Mouse (Mus musculus) central nervous system, embryonic 18 days (tissue): ENCODE measurements around the gene Tmem242. TPM values are rescaled to one million over a fixed set of nuclear protein-coding genes. Genes with fewer than 3 reads are reported as not detected.

Experiments
- polyA plus RNA-seq: library from polyadenylated mRNA; depleted of rRNA; stranded (reverse); fragments of >200 nt; gene quantifications from 2 replicates; pipeline ENCODE4 v1.2.3, GENCODE M21; 2012; rRNA removed

The Tmem242 gene
- polyA plus RNA-seq: 30.2 and 35.7 TPM in 2 replicates

DNA sequence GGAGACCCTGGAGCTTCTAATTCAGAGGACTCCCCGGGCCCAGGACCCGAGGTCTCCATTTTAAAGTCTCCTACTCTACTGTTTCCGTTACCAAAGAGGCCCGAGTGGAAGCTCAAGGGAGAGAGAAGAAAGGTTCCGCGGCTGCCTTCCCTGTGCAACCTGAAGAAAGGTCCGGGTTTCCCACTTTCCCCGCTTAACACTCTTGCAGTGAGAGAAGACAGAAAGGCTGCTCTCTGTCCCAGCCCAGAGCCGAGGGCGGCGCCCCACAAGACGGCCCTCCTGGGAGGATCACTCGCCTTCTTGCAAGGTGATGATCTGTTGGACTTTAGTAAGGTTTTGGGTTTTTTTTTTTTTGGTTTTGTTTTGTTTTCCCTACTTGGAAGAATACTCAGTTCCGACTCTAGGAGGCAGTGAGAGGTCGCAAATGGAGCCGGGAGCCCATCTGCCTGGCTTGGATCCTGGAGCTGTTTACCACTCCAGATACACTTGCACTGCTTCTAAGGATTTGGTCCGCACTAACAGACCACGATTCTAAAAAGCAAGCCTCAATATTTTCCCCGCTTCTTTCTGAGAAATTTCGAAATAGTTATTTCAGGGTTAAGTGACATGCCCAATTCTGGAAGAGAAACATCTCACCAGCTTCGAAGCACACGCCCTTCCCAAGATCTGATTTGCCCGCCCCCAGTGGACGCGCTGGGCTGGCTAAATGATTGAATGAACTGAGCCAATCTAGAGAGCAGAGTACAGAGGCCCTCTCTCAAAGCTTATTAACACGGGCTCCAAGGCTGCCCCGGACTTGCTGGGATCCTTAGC is at the start of gene Tmem242:
Gene Tmem242, minus strand, starts transcription at position 101 of the 813 bp plus-strand sequence.

DNA sequence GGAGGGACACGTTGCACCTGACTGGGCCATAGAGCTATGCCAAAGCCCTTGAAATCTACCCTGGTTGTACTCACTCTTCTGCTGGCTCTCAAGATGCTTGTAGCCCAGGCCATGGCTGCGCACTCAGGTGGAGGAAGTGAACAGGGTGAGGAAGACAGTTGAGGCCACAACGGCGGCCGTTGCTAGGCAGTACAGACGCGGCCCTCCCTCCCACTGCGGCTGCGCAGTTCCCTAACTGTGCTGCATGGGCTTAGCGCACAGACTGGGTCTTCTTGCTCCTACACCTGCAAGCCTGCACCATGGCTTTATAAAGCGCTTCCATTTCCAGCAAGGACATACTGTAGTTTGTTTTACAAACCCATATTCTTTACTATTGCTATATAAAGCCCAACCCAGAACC is 21.5 kb downstream of the Tmem242 start, which contains the start of gene Ldhal6b:
Gene Ldhal6b, minus strand, starts transcription at position 223 of the 400 bp plus-strand sequence.

Other genes starting within 250 kb of the Tmem242 start
- 0.49 and 0.72 TPM in 2 replicates for gene Ldhal6b, start 21.5 kb downstream of the Tmem242 start, polyA plus RNA-seq
- 5.1 and 5.2 TPM in 2 replicates for gene Zdhhc14, start 52.3 kb upstream of the Tmem242 start, polyA plus RNA-seq